Mouse (Mus musculus) CH12.LX (cell line): ENCODE results near the gene Msmb.
"Not testable (repeated sequence)": the region's sequence is repeated elsewhere in the genome, so short reads cannot be mapped to it uniquely, and the experiment has no call there.

Experiments used
- CTCF ChIP-seq, 2 experiments: IDR thresholded peaks in 1 of 2; conservative IDR thresholded peaks in 1 of 2; 2 replicates each; pipeline ENCODE4 v1.5.1; 2011 to 2012; ENCODE audit warnings: low read depth in 2 of 2, low read length in 2 of 2, improper control_type of control experiment in 1 of 2, inconsistent platforms in 1 of 2, mild to moderate bottlenecking in 1 of 2, moderate library complexity in 1 of 2
- TCF12 ChIP-seq: IDR thresholded peaks from 2 replicates; pipeline ENCODE4 v1.6.1; 2014; ENCODE audit warnings: low read depth, mild to moderate bottlenecking, inconsistent platforms, low read length, improper control_type of control experiment
- ZC3H11A ChIP-seq: IDR thresholded peaks from 2 replicates; pipeline ENCODE4 v1.6.1; 2012; ENCODE audit warnings: low read depth, mild to moderate bottlenecking, inconsistent platforms, low read length, improper control_type of control experiment

GRCm38 (mm10) chr14:32112124-32112523 is 29.7 kb upstream of the Msmb start:
- TF ChIP-seq TCF12; CTCF (conservative IDR thresholded peaks at IDR 0.05 in 1 of 2, IDR thresholded peaks at IDR 0.05 in 1 of 2; ENCODE audit: low read depth in 2 of 2, low read length in 2 of 2); ZC3H11A: not testable (repeated sequence)
